Mouse (Mus musculus): ENCODE measurements around the gene Metap1. TPM values are rescaled to one million over a fixed set of nuclear protein-coding genes. Genes with fewer than 3 reads are reported as not detected.
"Not testable (repeated sequence)": the region's sequence is repeated elsewhere in the genome, so short reads cannot be mapped to it uniquely, and the experiment has no call there.

Metap1 gene
- polyA plus RNA-seq, 1 experiment: 45.3 TPM

- H3K4me3 ChIP-seq (replicated peaks; ENCODE audit: insufficient read depth, low read depth, low read length): no peak overlapping the region
- H3K4me1 ChIP-seq (ENCODE audit: control insufficient read depth, insufficient read depth, low read length): no peaks in the 10 kb centered on the region
- H3K27me3 ChIP-seq (ENCODE audit: control insufficient read depth, insufficient read depth, low read length): no peaks in the 10 kb centered on the region
- no peak overlapping the region for H3K27ac ChIP-seq (ENCODE audit: insufficient read depth, low read length)
- no peak for DNase-seq
- TF ChIP-seq CTCF (IDR thresholded peaks at IDR 0.05; ENCODE audit: borderline replicate concordance, insufficient read depth, low read depth, low read length) (no peak), POLR2A (IDR thresholded peaks at IDR 0.05; ENCODE audit: borderline replicate concordance, insufficient read depth, low read length) (no peak)
- WGBS: 97% methylated on average over 8 of the region's 8 CpGs
These were observed 9.8 kb downstream of the Metap1 start for GRCm38 (mm10) chr3:138479489-138479888.

- Histone ChIP-seq H3K4me3 (replicated peaks; ENCODE audit: insufficient read depth, low read depth, low read length) (no peak overlapping the region), H3K27ac (ENCODE audit: insufficient read depth, low read length) (no peak overlapping the region), H3K27me3 (ENCODE audit: control insufficient read depth, insufficient read depth, low read length) (no peaks in the 10 kb centered on the region), H3K4me1 (ENCODE audit: control insufficient read depth, insufficient read depth, low read length) (no peaks in the 10 kb centered on the region)
- WGBS: 91% methylated on average over 3 of the region's 3 CpGs
- DNase-seq: no peak
- no peak for TF ChIP-seq POLR2A (IDR thresholded peaks at IDR 0.05; ENCODE audit: borderline replicate concordance, insufficient read depth, low read length)
- TF ChIP-seq CTCF (IDR thresholded peaks at IDR 0.05; ENCODE audit: borderline replicate concordance, insufficient read depth, low read depth, low read length): no peak
These were observed 18.2 kb downstream of the Metap1 start for GRCm38 (mm10) chr3:138471066-138471465.

- not testable (repeated sequence) for DNase-seq
- WGBS: 97% methylated on average over 1 of the region's 1 CpGs
These were observed 22.7 kb downstream of the Metap1 start for GRCm38 (mm10) chr3:138466656-138467055.

GRCm38 (mm10) chr3:138464573-138465147, 24.7 kb downstream of the Metap1 start:
- Histone ChIP-seq H3K27me3 (ENCODE audit: control insufficient read depth, insufficient read depth, low read length) (no peaks in the 10 kb centered on the region), H3K27ac (ENCODE audit: insufficient read depth, low read length) (no peak overlapping the region), H3K4me3 (replicated peaks; ENCODE audit: insufficient read depth, low read depth, low read length) (no peak overlapping the region), H3K4me1 (ENCODE audit: control insufficient read depth, insufficient read depth, low read length) (peaks cover 4% of the 10 kb centered on the region; the same call in 1 of the 2 replicates)
- 79% methylated on average over 16 of the region's 16 CpGs for WGBS
- no peak for DNase-seq
- TF ChIP-seq POLR2A (IDR thresholded peaks at IDR 0.05; ENCODE audit: borderline replicate concordance, insufficient read depth, low read length): no peak
- no peak for TF ChIP-seq CTCF (IDR thresholded peaks at IDR 0.05; ENCODE audit: borderline replicate concordance, insufficient read depth, low read depth, low read length)

More at GRCm38 (mm10) chr3:138466656-138467055, 22.7 kb downstream of the Metap1 start:
- H3K4me1 ChIP-seq (ENCODE audit: control insufficient read depth, insufficient read depth, low read length); H3K27ac ChIP-seq (ENCODE audit: insufficient read depth, low read length); H3K4me3 ChIP-seq (replicated peaks; ENCODE audit: insufficient read depth, low read depth, low read length); H3K27me3 ChIP-seq (ENCODE audit: control insufficient read depth, insufficient read depth, low read length): not testable (repeated sequence)

- Histone ChIP-seq H3K4me3 (replicated peaks; ENCODE audit: insufficient read depth, low read depth, low read length) (no peak overlapping the region), H3K4me1 (ENCODE audit: control insufficient read depth, insufficient read depth, low read length) (peaks cover 7% of the 10 kb centered on the region), H3K27me3 (ENCODE audit: control insufficient read depth, insufficient read depth, low read length) (no peaks in the 10 kb centered on the region), H3K27ac (ENCODE audit: insufficient read depth, low read length) (no peak overlapping the region)
- WGBS: 89% methylated on average over 6 of the region's 6 CpGs
- no peak for DNase-seq
- TF ChIP-seq CTCF (IDR thresholded peaks at IDR 0.05; ENCODE audit: borderline replicate concordance, insufficient read depth, low read depth, low read length) (no peak), POLR2A (IDR thresholded peaks at IDR 0.05; ENCODE audit: borderline replicate concordance, insufficient read depth, low read length) (no peak)
These were observed 25.5 kb downstream of the Metap1 start for GRCm38 (mm10) chr3:138463807-138464206.

GRCm38 (mm10) chr3:138463137-138463536, 26.2 kb downstream of the Metap1 start:
- Histone ChIP-seq H3K27me3 (ENCODE audit: control insufficient read depth, insufficient read depth, low read length) (no peaks in the 10 kb centered on the region), H3K4me3 (replicated peaks; ENCODE audit: insufficient read depth, low read depth, low read length) (no peak overlapping the region), H3K4me1 (ENCODE audit: control insufficient read depth, insufficient read depth, low read length) (peaks cover 7% of the 10 kb centered on the region), H3K27ac (ENCODE audit: insufficient read depth, low read length) (no peak overlapping the region)
- TF ChIP-seq CTCF (IDR thresholded peaks at IDR 0.05; ENCODE audit: borderline replicate concordance, insufficient read depth, low read depth, low read length) (peak; percentile 36), POLR2A (IDR thresholded peaks at IDR 0.05; ENCODE audit: borderline replicate concordance, insufficient read depth, low read length) (no peak)
- 66% methylated on average over 2 of the region's 2 CpGs for WGBS
- no peak for DNase-seq

GRCm38 (mm10) chr3:138461832-138462231, 27.5 kb downstream of the Metap1 start:
- Histone ChIP-seq H3K4me1 (ENCODE audit: control insufficient read depth, insufficient read depth, low read length) (peaks cover 7% of the 10 kb centered on the region), H3K4me3 (replicated peaks; ENCODE audit: insufficient read depth, low read depth, low read length) (no peak overlapping the region), H3K27ac (ENCODE audit: insufficient read depth, low read length) (no peak overlapping the region), H3K27me3 (ENCODE audit: control insufficient read depth, insufficient read depth, low read length) (no peaks in the 10 kb centered on the region)
- TF ChIP-seq POLR2A (IDR thresholded peaks at IDR 0.05; ENCODE audit: borderline replicate concordance, insufficient read depth, low read length) (no peak), CTCF (IDR thresholded peaks at IDR 0.05; ENCODE audit: borderline replicate concordance, insufficient read depth, low read depth, low read length) (no peak)
- 94% methylated on average over 3 of the region's 3 CpGs for WGBS
- no peak for DNase-seq

- no peak overlapping the region for H3K27ac ChIP-seq (ENCODE audit: insufficient read depth, low read length)
- DNase-seq: peak; percentile 77 to 82
- no peak overlapping the region for H3K4me3 ChIP-seq (replicated peaks; ENCODE audit: insufficient read depth, low read depth, low read length)
- WGBS: 13% methylated on average over 13 of the region's 13 CpGs
- peaks cover 7% of the 10 kb centered on the region for H3K4me1 ChIP-seq (ENCODE audit: control insufficient read depth, insufficient read depth, low read length)
- TF ChIP-seq POLR2A (IDR thresholded peaks at IDR 0.05; ENCODE audit: borderline replicate concordance, insufficient read depth, low read length) (no peak), CTCF (IDR thresholded peaks at IDR 0.05; ENCODE audit: borderline replicate concordance, insufficient read depth, low read depth, low read length) (peak; percentile 87)
- no peaks in the 10 kb centered on the region for H3K27me3 ChIP-seq (ENCODE audit: control insufficient read depth, insufficient read depth, low read length)
These were observed 29.1 kb downstream of the Metap1 start for GRCm38 (mm10) chr3:138460260-138460659.

Data from cerebellum, adult 2 months (tissue).